Mouse (Mus musculus) testis, adult 2 months (tissue): Measurements from ENCODE around the gene Sar1a. TPM values are rescaled to one million over a fixed set of nuclear protein-coding genes. Genes with fewer than 3 reads are reported as not detected.

Source experiments
- H3K27ac ChIP-seq: fragments of 200-500 bp; 2 replicates; pipeline ENCODE4 v1.5.1; 2012; ENCODE audit warnings: low read depth, low read length; ENCODE audit not compliant: control insufficient read depth, insufficient read depth
- H3K27me3 ChIP-seq: fragments of 200-500 bp; 2 replicates; pipeline ENCODE4 v1.6.1; 2012; ENCODE audit warnings: mild to moderate bottlenecking, low read length, moderate library complexity; ENCODE audit not compliant: control insufficient read depth, insufficient read depth
- H3K36me3 ChIP-seq: fragments of 200-500 bp; 2 replicates; pipeline ENCODE4 v1.6.1; 2012; ENCODE audit warnings: mild to moderate bottlenecking, low read length; ENCODE audit not compliant: control insufficient read depth, insufficient read depth
- H3K4me1 ChIP-seq: fragments of 200-500 bp; 2 replicates; pipeline ENCODE4 v1.6.1; 2012; ENCODE audit warnings: low read length; ENCODE audit not compliant: control insufficient read depth, insufficient read depth
- H3K4me3 ChIP-seq: fragments of 200-500 bp; 2 replicates; pipeline ENCODE4 v1.5.1; 2012; ENCODE audit warnings: low read depth, mild to moderate bottlenecking, low read length, moderate library complexity, mixed read lengths; ENCODE audit not compliant: control insufficient read depth
- CTCF ChIP-seq: fragments of 200-500 bp; IDR thresholded peaks from 2 replicates; pipeline ENCODE4 v1.5.1; 2012; ENCODE audit warnings: low read depth, mild to moderate bottlenecking, inconsistent platforms, low read length, moderate library complexity; ENCODE audit not compliant: control insufficient read depth, insufficient read depth, insufficient replicate concordance
- POLR2A ChIP-seq: fragments of 200-500 bp; IDR thresholded peaks from 2 replicates; pipeline ENCODE4 v1.6.1; 2012; ENCODE audit warnings: low read depth, mild to moderate bottlenecking, inconsistent platforms, low read length, moderate library complexity; ENCODE audit not compliant: control insufficient read depth
- polyA plus RNA-seq: library from polyadenylated mRNA; depleted of rRNA; stranded (reverse); fragments of >200 nt; gene quantifications from 2 replicates; pipeline ENCODE4 v1.2.3, GENCODE M21; 2012

The Sar1a gene
- polyA plus RNA-seq, 1 experiment, result 101 TPM

- H3K4me3 ChIP-seq, result no peak overlapping the region
- peaks cover 2% of the 10 kb centered on the region for H3K36me3 ChIP-seq
- H3K27me3 ChIP-seq, result no peaks in the 10 kb centered on the region
- H3K4me1 ChIP-seq, result no peaks in the 10 kb centered on the region
- no peak overlapping the region; the same call in 1 of the 2 replicates for H3K27ac ChIP-seq
- no peak for TF ChIP-seq CTCF
- TF ChIP-seq POLR2A, result no peak
Measured at GRCm38 (mm10) chr10:61689405-61689804, 9.3 kb downstream of the Sar1a start.

- H3K4me1 ChIP-seq, result peaks cover 5% of the 10 kb centered on the region
- no peak overlapping the region for H3K4me3 ChIP-seq
- no peak for TF ChIP-seq CTCF
- no peak for TF ChIP-seq POLR2A
- H3K27ac ChIP-seq, result no peak overlapping the region
- H3K27me3 ChIP-seq, result no peaks in the 10 kb centered on the region
- H3K36me3 ChIP-seq, result no peaks in the 10 kb centered on the region; the same call in 1 of the 2 replicates
Measured at GRCm38 (mm10) chr10:61693563-61693962, 13.5 kb downstream of the Sar1a start.

- Histone ChIP-seq H3K36me3 (no peaks in the 10 kb centered on the region), H3K27me3 (no peaks in the 10 kb centered on the region), H3K4me3 (peak within 1 kb of the TSS; percentile 99), H3K4me1 (peaks cover 5% of the 10 kb centered on the region), H3K27ac (peak within 1 kb of the TSS; percentile 95)
- TF ChIP-seq CTCF, result no peak
- peak; percentile 76; the same call in 1 of the 2 replicates for TF ChIP-seq POLR2A
Measured at GRCm38 (mm10) chr10:61694870-61695670, 15.0 kb downstream of the Sar1a start, which contains the start of gene Tysnd1. Gene Tysnd1, plus strand, starts transcription at chr10:61695514.

- no peaks in the 10 kb centered on the region for H3K27me3 ChIP-seq
- H3K36me3 ChIP-seq, result no peaks in the 10 kb centered on the region
- peak overlapping the region; percentile 95 for H3K27ac ChIP-seq
- peak overlapping the region; percentile 99 for H3K4me3 ChIP-seq
- no peak for TF ChIP-seq CTCF
- peaks cover 5% of the 10 kb centered on the region for H3K4me1 ChIP-seq
Measured at GRCm38 (mm10) chr10:61695703-61696559, 15.8 kb downstream of the Sar1a start.

GRCm38 (mm10) chr10:61696560-61696823 is 16.4 kb downstream of the Sar1a start:
- TF ChIP-seq CTCF (no peak), POLR2A (no peak)
- Histone ChIP-seq H3K27ac (no peak overlapping the region), H3K27me3 (no peaks in the 10 kb centered on the region), H3K4me1 (peaks cover 5% of the 10 kb centered on the region), H3K4me3 (peak overlapping the region; percentile 99), H3K36me3 (no peaks in the 10 kb centered on the region)

- Histone ChIP-seq H3K27ac (no peak overlapping the region), H3K36me3 (peaks cover under 1% of the 10 kb centered on the region; the same call in 1 of the 2 replicates), H3K27me3 (no peaks in the 10 kb centered on the region), H3K4me3 (no peak overlapping the region), H3K4me1 (peaks cover 5% of the 10 kb centered on the region)
- TF ChIP-seq POLR2A (no peak), CTCF (no peak)
Measured at GRCm38 (mm10) chr10:61697028-61697427, 16.9 kb downstream of the Sar1a start.

GRCm38 (mm10) chr10:61704663-61705062 is 24.6 kb downstream of the Sar1a start:
- Histone ChIP-seq H3K36me3 (peaks cover 3% of the 10 kb centered on the region), H3K27me3 (no peaks in the 10 kb centered on the region), H3K4me3 (no peak overlapping the region), H3K27ac (peak overlapping the region; percentile 26; the same call in 1 of the 2 replicates), H3K4me1 (no peaks in the 10 kb centered on the region)
- no peak for TF ChIP-seq POLR2A
- TF ChIP-seq CTCF, result no peak
